Mouse (Mus musculus) T-helper 17 cell (primary cell): ENCODE data around the gene Hsd17b1.

Experiments
- in situ Hi-C, 2 experiments: fragments of 300-600 bp; cut with MboI, MseI; formaldehyde crosslinking; loops; 1 replicate in 1 of 2; 2 replicates in 1 of 2; pipeline ENCODE4 v1.15.1; 2025; ENCODE audit warnings: high pct_unique_total_duplicates in 2 of 2

Hsd17b1 gene

GRCm38 (mm10) chr11:101078121-101078520 lies at the start of gene Hsd17b1:
Hsd17b1 (plus strand) TSS chr11:101078411.
- in situ Hi-C loops, result no loop called here

GRCm38 (mm10) chr11:101029320-101029719 lies 48.9 kb upstream of the Hsd17b1 start:
- in situ Hi-C loops, result loop anchor here in 1 of 2 experiments (25.0 kb wide), 1 partner anchor 1117 kb away; the partner anchor contains the start of genes Gm11565 and Krtap31-1

- in situ Hi-C loops, result loop anchor here in 1 of 2 experiments (25.0 kb wide), 1 partner anchor 1118 kb away; the partner anchor contains the start of genes Gm11565 and Krtap31-1
These were observed 47.9 kb upstream of the Hsd17b1 start for GRCm38 (mm10) chr11:101030136-101030807.

DNA sequence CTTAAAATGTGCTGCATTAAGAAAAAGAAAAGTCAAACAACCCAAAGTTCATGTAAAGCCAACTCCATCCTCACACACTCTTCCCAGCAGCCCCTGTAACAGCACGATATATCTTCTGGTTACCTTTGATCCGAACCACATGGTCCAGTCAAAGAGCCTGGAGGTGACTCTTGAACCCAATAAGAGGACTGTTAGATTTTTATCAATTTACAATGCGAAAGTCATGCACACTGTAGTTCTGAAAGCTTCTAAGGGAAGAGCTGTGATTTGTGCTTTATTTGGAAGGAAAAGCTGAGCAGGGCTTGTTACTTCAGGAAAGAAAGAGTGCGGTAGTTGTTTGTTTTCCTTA lies 47.4 kb upstream of the Hsd17b1 start:
- in situ Hi-C loops, result loop anchor here in 1 of 2 experiments (25.0 kb wide), 1 partner anchor 1118 kb away; the partner anchor contains the start of genes Gm11565 and Krtap31-1

GRCm38 (mm10) chr11:101031470-101031869 lies 46.7 kb upstream of the Hsd17b1 start:
- in situ Hi-C loops, result loop anchor here in 1 of 2 experiments (25.0 kb wide), 1 partner anchor 1119 kb away; the partner anchor contains the start of genes Gm11565 and Krtap31-1

GRCm38 (mm10) chr11:101033856-101034500 lies 44.2 kb upstream of the Hsd17b1 start:
- in situ Hi-C loops, result loop anchor here in 1 of 2 experiments (25.0 kb wide), 1 partner anchor 1122 kb away; the partner anchor contains the start of genes Gm11565 and Krtap31-1

- in situ Hi-C loops, result loop anchor here in 1 of 2 experiments (25.0 kb wide), 1 partner anchor 1122 kb away; the partner anchor contains the start of genes Gm11565 and Krtap31-1
These were observed 43.4 kb upstream of the Hsd17b1 start for GRCm38 (mm10) chr11:101034614-101035327.

DNA sequence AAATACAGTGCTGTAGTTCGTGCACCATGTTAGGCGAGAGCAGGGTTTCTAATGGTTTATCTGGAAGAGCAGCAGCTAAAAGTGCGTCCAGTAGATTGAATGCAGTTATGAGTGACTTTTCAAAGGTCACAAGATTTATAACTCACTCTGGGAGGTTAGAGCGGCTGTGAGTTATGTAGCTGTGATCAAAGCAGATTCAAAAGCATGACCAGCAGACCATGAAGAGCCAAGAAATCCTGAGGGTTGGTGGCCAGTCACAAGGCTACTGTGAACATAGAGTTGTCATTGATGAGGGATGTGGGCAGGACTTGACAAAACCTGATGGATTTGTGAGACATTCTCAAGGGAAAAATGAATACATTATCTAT lies 42.9 kb upstream of the Hsd17b1 start:
- in situ Hi-C loops, result loop anchor here in 1 of 2 experiments (25.0 kb wide), 1 partner anchor 1123 kb away; the partner anchor contains the start of genes Gm11565 and Krtap31-1

DNA sequence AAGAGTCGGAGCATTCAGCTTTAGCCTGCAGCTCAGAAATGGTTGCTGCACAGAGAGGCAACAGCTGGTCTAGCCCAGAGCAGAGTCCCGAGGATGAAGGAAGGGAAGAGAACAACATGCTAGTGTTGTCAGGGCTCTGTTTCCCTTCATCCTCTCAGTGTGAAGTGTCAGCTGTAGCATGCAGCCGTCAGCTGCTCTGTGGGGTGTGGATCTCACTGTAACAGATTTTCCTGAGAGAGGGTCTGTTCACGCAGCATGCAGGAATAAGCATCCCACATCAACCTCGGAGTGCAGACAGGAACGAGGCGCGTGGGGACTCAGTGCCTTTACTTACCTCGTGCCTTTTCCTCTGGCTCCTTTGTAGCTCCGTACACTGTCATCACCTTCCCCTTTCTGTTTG lies 40.4 kb upstream of the Hsd17b1 start:
- in situ Hi-C loops, result loop anchor here in 1 of 2 experiments (25.0 kb wide), 1 partner anchor 1125 kb away; the partner anchor contains the start of genes Gm11565 and Krtap31-1

DNA sequence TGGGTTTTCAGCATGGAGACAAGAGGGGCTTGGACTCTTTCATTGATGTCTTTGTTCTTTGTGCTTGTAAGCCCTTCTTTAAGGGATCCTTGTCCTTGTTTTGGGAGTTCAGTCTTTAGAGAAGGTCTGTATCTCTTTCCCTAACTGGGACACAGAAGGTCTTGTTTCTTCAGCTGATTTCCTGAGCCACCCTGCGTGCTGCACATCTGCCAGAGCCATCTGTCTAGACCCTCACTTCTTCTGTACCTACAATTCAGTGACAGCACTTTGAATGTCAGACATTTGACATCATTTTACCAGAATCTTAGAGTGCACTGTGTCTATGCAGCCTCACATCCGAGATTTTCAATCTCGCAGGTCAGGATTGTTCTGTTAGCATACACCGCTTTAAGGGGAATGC lies 32.4 kb upstream of the Hsd17b1 start:
- in situ Hi-C loops, result loop anchor here in 1 of 2 experiments (25.0 kb wide), 1 partner anchor 1134 kb away; the partner anchor contains the start of genes Gm11565 and Krtap31-1

GRCm38 (mm10) chr11:101046440-101046839 lies 31.8 kb upstream of the Hsd17b1 start:
- in situ Hi-C loops, result loop anchor here in 1 of 2 experiments (25.0 kb wide), 1 partner anchor 1134 kb away; the partner anchor contains the start of genes Gm11565 and Krtap31-1

DNA sequence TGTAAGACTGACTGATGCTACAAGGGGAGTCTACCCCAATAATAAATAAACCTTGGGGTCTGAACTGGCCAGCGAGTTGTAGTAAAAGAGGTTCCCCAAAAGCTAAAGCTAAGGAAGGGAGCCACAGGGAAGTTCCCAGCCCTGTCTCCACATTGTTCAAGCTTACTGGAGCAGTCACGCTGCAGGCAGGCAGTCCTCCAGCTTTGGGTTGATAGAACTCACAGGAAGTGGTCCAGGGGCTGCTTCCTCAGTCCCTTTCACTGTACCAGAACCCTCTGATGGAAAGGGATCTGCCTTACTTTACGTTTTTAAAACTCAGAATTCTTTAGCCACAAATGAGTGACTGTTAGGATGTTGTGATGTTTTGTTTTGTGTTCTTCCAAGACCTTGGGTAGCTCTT lies 30.7 kb upstream of the Hsd17b1 start:
- in situ Hi-C loops, result loop anchor here in 1 of 2 experiments (25.0 kb wide), 1 partner anchor 1135 kb away; the partner anchor contains the start of genes Gm11565 and Krtap31-1

DNA sequence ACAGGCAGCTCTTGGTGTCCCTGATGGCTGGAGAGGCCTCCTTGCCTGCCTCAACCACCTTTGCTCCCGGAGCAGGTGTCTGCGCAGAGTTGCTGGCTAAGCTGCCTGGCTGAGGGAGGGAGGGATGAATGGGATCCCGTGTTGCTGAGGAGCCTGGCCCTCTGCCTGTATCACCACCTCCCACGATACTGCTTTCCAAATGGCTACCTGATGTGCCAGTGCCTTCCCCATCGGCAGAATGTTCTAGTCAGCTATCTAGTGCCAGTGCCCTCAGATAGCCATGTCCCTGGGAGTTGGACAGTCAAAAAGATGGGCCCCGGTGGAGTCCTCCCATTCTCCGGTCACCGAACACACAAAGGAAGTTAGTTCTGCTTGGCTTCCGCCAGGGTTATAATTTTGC lies 27.9 kb upstream of the Hsd17b1 start:
- in situ Hi-C loops, result no loop called here

GRCm38 (mm10) chr11:101051051-101051493 lies 27.1 kb upstream of the Hsd17b1 start:
- in situ Hi-C loops, result no loop called here

GRCm38 (mm10) chr11:101051617-101052016 lies 26.6 kb upstream of the Hsd17b1 start:
- in situ Hi-C loops, result no loop called here

GRCm38 (mm10) chr11:101052751-101053473 lies 25.3 kb upstream of the Hsd17b1 start:
- in situ Hi-C loops, result no loop called here

DNA sequence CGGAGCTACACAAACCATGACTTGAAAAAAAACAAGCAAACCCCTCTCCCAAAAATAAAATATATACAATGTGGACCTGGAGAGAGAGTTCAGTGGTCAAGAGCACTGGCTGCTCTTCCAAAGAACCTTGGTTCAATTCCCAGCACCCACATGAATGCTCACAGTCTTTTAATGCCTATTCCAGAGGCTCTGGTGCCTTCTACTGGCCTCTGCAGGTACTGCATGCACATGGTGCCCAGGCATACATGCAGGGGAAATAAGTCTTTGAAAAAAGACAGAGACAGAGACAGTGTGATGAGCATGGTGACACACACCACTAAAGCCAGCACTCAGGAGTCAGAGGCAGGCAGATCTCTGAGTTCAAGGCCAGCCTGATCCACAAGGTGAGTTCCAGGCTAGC lies 24.2 kb upstream of the Hsd17b1 start:
- in situ Hi-C loops, result no loop called here

DNA sequence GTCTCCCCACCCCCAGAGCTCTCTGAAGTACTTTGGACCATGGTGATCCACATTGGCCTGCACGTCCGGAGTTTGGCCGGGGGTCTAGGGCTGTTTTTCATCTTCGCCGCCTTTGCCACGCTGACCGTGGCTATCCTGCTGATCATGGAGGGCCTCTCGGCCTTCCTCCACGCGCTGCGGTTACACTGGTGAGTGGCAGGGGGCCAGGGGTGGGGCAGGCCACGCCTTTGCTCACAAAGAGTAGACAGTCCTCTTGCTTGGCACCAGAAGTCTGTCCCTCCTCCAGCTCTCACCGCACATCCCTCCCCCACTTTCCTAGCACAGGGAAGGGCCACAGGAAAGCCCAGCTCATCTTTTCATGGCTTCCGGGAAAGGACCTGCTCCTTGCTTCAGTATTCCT lies 22.8 kb upstream of the Hsd17b1 start:
- in situ Hi-C loops, result loop anchor here in 1 of 2 experiments (5.0 kb wide), 1 partner anchor 73 kb away; no protein-coding TSS in a partner anchor

- in situ Hi-C loops, result loop anchor here in 1 of 2 experiments (5.0 kb wide), 1 partner anchor 75 kb away; no protein-coding TSS in a partner anchor
These were observed 21.3 kb upstream of the Hsd17b1 start for GRCm38 (mm10) chr11:101056885-101057284.

GRCm38 (mm10) chr11:101057860-101058259 lies 20.4 kb upstream of the Hsd17b1 start:
- in situ Hi-C loops, result loop anchor here in 1 of 2 experiments (5.0 kb wide), 1 partner anchor 76 kb away; no protein-coding TSS in a partner anchor
